Mouse (Mus musculus) liver, postnatal 0 days (tissue): ENCODE measurements around the gene Smap1. TPM values are rescaled to one million over a fixed set of nuclear protein-coding genes. Genes with fewer than 3 reads are reported as not detected.

Source experiments
- ATAC-seq: fragments of 200-750 bp; cut with Nextera tagmentation; 2 replicates; pipeline ENCODE4 v1.8.0; 2017; ENCODE audit warnings: mild to moderate bottlenecking, moderate library complexity
- DNase-seq: peaks from one replicate; pipeline ENCODE4 v3.0.0-alpha.2; 2016
- H3K27ac ChIP-seq: fragments of 300-500 bp; sonication (generic); 2 replicates; pipeline ENCODE4 v1.5.1; 2014; ENCODE audit warnings: antibody characterized with exemption, moderate library complexity, mild to moderate bottlenecking, low read depth
- H3K27me3 ChIP-seq: fragments of 300-500 bp; sonication (generic); 2 replicates; pipeline ENCODE4 v1.6.1; 2014; ENCODE audit warnings: low read length, control low read depth, mixed read lengths; ENCODE audit not compliant: insufficient read depth
- H3K36me3 ChIP-seq: fragments of 300-500 bp; sonication (generic); replicated peaks from 2 replicates; pipeline ENCODE4 v1.6.1; 2014; ENCODE audit warnings: mild to moderate bottlenecking, control low read depth, low read length, moderate library complexity, mixed read lengths; ENCODE audit not compliant: insufficient read depth
- H3K4me1 ChIP-seq: fragments of 300-500 bp; sonication (generic); 2 replicates; pipeline ENCODE4 v1.6.1; 2014; ENCODE audit warnings: antibody characterized with exemption, mild to moderate bottlenecking, control low read depth; ENCODE audit not compliant: insufficient read depth
- H3K4me2 ChIP-seq: fragments of 300-500 bp; sonication (generic); 2 replicates; pipeline ENCODE4 v1.6.1; 2014; ENCODE audit warnings: low read depth, mild to moderate bottlenecking, low read length, moderate library complexity, mixed read lengths
- H3K4me3 ChIP-seq: fragments of 300-500 bp; sonication (generic); 2 replicates; pipeline ENCODE4 v1.5.1; 2014; ENCODE audit warnings: low read depth, low read length
- H3K9ac ChIP-seq: fragments of 300-500 bp; sonication (generic); replicated peaks from 2 replicates; pipeline ENCODE4 v1.6.1; 2014; ENCODE audit warnings: mild to moderate bottlenecking, moderate library complexity
- H3K9me3 ChIP-seq: fragments of 300-500 bp; sonication (generic); 2 replicates; pipeline ENCODE4 v1.6.1; 2016; ENCODE audit warnings: mild to moderate bottlenecking, control low read depth, low read length, mixed read lengths
- CTCF ChIP-seq: sonication (generic); IDR thresholded peaks from 2 replicates; pipeline ENCODE4 v1.5.1; 2016; ENCODE audit warnings: antibody characterized with exemption, low read depth
- EP300 ChIP-seq: IDR thresholded peaks from 2 replicates; pipeline ENCODE4 v1.6.1; 2016; ENCODE audit warnings: antibody characterized with exemption, low read depth, mild to moderate bottlenecking
- WGBS: fragments of 180-500 bp; shearing (Covaris S2); extraction: QIAGEN DNeasy Blood & Tissue Kit; methylation state at CpG from one replicate; pipeline ENCODE4 v1.1.7; 2014; ENCODE audit not compliant: insufficient replicate concordance; 5-methylcytosine and 5-hydroxymethylcytosine counted together
- polyA plus RNA-seq: library from polyadenylated mRNA; unstranded; fragments of >200 nt; fragmentation: Nextera tagmentation; extraction: Ambion mirVana; gene quantifications from 2 replicates; pipeline ENCODE4 v1.2.1, GENCODE M21; 2015

Smap1 gene
- polyA plus RNA-seq, 1 experiment from 2014 or later = 29.8 TPM

DNA sequence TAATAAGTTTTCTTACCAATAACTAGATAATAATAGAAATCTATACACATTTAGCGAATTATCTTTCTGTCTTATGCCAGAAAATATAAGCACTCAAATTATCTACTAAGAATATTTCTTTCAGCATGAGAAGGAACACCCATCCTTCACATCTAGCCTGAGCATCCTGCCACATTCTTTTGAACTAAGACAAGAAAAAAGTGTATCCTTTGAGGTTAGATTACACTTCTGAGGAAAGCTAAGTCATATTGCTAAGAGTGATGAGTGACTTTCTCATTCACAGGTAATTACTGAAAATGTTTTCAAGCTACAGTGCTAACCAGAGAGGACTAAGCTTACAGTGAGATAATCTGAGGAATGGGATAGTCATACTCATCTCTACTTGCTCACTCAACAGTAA lies 39.4 kb downstream of the Smap1 start:
- Histone ChIP-seq H3K9me3 (no peaks in the 10 kb centered on the region), H3K36me3 (0 out of 2 replicates have a peak, but pooled peaks cover 2% of the 10 kb centered on the region), H3K27me3 (no peaks in the 10 kb centered on the region), H3K27ac (no peak overlapping the region), H3K4me2 (no peak overlapping the region), H3K9ac (no peak overlapping the region), H3K4me1 (no peaks in the 10 kb centered on the region), H3K4me3 (no peak overlapping the region)
- ATAC-seq (no peak), DNase-seq (no peak)
- no peak for TF ChIP-seq EP300
- TF ChIP-seq CTCF = no peak
- WGBS = 79% methylated on average over 1 of the region's 1 CpGs

DNA sequence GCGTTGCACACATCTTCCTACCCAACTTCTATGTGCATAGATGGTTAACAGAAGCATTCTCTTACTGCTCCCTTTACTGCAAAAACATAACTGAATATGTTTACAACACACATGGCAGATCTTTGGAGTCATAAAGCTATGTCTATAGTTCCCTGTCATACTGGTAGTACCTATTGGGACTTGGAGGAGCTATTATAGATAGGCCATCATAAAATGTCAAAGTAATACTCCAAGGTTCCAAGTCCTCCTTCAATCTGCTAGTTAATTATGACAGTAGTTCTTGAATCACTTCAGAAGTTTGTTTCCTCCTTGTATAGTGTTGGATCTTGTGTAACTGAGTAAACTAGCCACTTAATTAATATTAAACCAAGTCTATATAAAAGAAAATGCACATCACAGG lies 49.9 kb downstream of the Smap1 start:
- no peak for TF ChIP-seq EP300
- no peak for TF ChIP-seq CTCF
- no peak for ATAC-seq

DNA sequence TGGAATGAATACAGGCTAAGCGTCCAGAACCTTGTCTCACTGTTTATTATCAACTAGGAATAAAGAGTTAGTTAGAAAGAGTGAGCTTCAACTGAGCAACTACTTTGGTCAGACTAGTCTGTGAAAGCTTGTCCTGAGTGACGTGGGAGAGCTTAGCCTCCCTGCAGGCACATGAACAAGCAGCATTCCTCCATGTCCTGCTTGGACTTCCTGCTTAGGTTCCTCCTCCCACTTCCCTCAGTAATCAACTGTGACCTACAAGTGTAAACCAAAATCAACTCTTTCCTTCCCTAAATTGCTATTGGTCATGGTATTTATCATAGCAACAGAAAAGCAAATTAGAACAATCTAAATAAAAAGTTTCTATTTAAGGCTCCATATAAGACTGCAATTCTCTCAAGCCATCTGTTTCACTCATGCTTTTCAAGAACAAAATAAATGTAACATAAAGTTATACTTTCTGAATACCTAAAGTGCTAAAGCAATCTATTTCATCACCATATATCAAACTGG lies 54.7 kb downstream of the Smap1 start:
- H3K4me1 ChIP-seq = no peaks in the 10 kb centered on the region
- no peak for DNase-seq
- H3K27me3 ChIP-seq = no peaks in the 10 kb centered on the region
- TF ChIP-seq CTCF = no peak
- no peak for TF ChIP-seq EP300
- H3K4me2 ChIP-seq = no peak overlapping the region
- no peaks in the 10 kb centered on the region for H3K9me3 ChIP-seq
- H3K9ac ChIP-seq = no peak overlapping the region
- WGBS = 77% methylated on average over 2 of the region's 2 CpGs
- H3K4me3 ChIP-seq = no peak overlapping the region
- H3K36me3 ChIP-seq = 0 out of 2 replicates have a peak, but pooled peaks cover 8% of the 10 kb centered on the region
- no peak overlapping the region for H3K27ac ChIP-seq
- no peak for ATAC-seq

More for the DNA sequence above, 49.9 kb downstream of the Smap1 start:
- Histone ChIP-seq H3K27me3 (no peaks in the 10 kb centered on the region), H3K9me3 (no peaks in the 10 kb centered on the region), H3K4me1 (no peaks in the 10 kb centered on the region), H3K36me3 (peaks cover 12% of the 10 kb centered on the region), H3K4me2 (no peak overlapping the region), H3K27ac (no peak overlapping the region), H3K9ac (no peak overlapping the region), H3K4me3 (no peak overlapping the region)
- WGBS = 91% methylated on average over 1 of the region's 1 CpGs
- no peak for DNase-seq

DNA sequence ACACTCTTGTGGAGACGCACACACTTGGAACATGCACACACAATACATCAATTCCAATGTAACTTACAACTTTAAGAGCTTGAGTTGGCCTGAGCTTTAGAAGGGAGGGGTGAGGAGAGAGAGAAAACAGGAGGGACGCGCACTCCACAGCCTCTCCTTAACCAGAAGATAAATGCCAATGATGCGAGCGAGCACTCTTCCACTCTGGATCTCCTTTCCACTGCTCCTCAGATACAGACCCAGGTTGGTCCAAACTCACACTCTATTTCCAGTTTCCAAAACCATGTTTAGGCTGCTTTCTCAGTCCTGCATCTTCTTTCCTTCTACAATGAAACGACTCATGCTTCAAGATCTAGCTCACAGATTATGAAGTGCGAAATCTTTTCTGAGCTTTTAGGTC lies 56.6 kb downstream of the Smap1 start:
- H3K4me1 ChIP-seq = no peaks in the 10 kb centered on the region
- no peak overlapping the region for H3K4me2 ChIP-seq
- TF ChIP-seq CTCF = no peak
- TF ChIP-seq EP300 = no peak
- H3K27me3 ChIP-seq = no peaks in the 10 kb centered on the region
- ATAC-seq = no peak
- DNase-seq = no peak
- 0 out of 2 replicates have a peak, but pooled peaks cover 8% of the 10 kb centered on the region for H3K36me3 ChIP-seq
- WGBS = 94% methylated on average over 7 of the region's 7 CpGs
- no peaks in the 10 kb centered on the region for H3K9me3 ChIP-seq
- H3K9ac ChIP-seq = no peak overlapping the region
- no peak overlapping the region for H3K4me3 ChIP-seq
- no peak overlapping the region for H3K27ac ChIP-seq

DNA sequence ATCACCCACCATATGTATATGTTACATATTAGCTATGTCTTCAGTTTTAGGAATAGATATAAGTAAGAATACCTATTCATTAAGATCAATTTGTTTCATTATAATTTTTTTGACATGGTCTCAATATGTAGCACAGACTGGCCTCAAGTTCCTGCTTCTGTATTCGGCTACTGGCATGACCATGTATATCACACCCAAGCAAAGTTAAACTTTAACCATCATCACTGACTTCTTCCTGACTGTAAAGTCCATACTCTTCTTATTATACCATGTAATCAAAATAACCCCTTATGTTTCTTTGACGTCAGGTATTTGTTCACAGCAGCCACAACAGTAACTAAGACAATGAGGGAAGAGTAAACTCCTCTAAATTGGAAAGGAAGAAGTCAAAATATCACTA lies 61.2 kb downstream of the Smap1 start:
- no peak overlapping the region for H3K9ac ChIP-seq
- no peaks in the 10 kb centered on the region for H3K4me1 ChIP-seq
- ATAC-seq (no peak), DNase-seq (no peak)
- no peaks in the 10 kb centered on the region for H3K9me3 ChIP-seq
- H3K36me3 ChIP-seq = peaks cover 17% of the 10 kb centered on the region; the same call in 1 of the 2 replicates
- WGBS = 68% methylated on average over 2 of the region's 2 CpGs
- no peak overlapping the region for H3K4me2 ChIP-seq
- H3K27ac ChIP-seq = no peak overlapping the region
- no peaks in the 10 kb centered on the region for H3K27me3 ChIP-seq
- H3K4me3 ChIP-seq = no peak overlapping the region
- TF ChIP-seq CTCF = no peak
- TF ChIP-seq EP300 = no peak

DNA sequence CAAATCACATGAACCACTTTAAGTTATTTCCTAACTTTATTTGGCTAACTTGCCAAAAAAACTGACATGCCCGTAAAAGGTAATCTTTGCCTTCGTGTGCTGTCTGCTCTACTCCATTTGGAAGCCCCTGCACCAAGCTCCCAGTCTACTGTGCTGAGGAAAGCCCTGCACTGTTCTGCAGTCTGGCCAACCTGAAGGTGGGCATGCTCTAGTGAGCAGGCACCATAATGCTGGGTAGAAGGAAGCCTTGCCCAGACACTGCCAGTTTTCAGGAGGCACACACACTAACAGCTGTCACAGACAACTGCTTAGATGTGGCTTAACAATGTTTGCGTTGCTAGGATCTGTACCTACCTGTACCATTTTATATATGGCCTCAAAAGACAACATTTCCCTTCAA lies 66.5 kb downstream of the Smap1 start:
- Histone ChIP-seq H3K4me1 (no peaks in the 10 kb centered on the region), H3K4me3 (no peak overlapping the region), H3K4me2 (no peak overlapping the region), H3K9ac (no peak overlapping the region), H3K36me3 (peaks cover 25% of the 10 kb centered on the region), H3K27me3 (no peaks in the 10 kb centered on the region), H3K27ac (no peak overlapping the region), H3K9me3 (no peaks in the 10 kb centered on the region)
- 83% methylated on average over 3 of the region's 3 CpGs for WGBS
- TF ChIP-seq CTCF (no peak), EP300 (no peak)
- ATAC-seq (no peak), DNase-seq (no peak)
